Mouse (Mus musculus): ENCODE results near the gene Armc3.
"Not testable (repeated sequence)": the region's sequence is repeated elsewhere in the genome, so short reads cannot be mapped to it uniquely, and the experiment has no call there.

Gene Armc3

DNA sequence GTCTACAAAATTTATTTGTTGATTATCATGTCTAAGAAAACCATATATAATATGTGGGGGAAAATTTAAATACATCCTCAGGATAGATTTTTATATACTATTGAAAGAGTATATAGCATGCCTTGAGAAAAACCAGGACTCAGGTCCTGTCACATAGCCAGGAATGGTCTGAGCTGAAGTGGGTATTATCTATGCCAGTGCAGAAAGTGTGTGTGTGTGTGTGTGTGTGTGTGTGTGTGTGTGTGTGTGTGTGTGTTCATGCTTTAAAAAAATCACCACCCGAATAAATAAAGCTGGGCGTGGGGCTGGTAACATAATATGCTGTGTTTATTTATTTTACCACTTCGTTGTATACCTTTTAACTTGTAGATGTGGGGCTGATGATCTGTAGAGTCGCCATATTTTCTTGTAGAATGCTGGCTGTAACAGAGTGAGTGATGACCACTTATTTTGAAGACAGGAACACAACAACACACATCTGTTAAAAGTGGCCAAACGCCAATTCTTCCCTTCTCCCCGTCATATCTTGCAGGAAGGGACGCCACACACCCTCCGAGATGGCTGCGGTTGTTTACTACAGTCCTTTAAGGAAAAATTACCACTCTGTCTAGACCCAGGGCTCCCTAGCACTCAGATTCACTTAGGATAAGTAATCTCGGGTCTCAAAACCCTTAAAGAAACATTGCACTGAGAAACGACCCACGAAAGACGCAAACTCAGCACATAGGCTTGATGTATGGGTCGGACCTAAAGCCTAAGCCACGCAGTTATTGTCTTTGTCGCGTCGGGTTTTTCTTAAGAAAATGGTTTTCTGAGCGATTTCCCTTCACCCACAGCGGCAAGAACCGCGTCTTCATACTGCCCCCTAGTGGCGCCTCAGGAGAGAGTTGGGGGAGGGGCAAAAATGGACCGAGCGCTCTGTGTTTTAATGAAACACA is 76.8 kb downstream of the Armc3 start:
- peak; percentile 57 for DNase-seq

DNA sequence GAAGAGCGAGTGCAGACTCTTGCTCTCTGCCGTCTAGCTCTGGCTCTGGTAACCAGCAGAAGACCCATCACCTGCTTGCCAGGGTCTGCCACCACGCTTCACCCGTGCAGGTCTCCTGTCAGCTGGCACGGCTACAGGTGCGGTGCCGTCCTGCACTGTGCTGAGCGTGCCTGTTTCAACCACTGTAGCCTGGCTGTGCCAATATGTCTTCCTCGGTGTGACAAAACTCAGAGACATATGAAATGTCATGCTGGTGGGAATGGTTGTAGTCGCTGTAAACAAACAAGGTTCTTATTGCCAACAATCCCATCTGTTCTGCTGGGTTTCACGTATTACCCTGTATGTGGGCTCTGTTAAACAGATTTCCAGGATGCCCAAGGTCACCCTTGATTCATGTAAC is 81.2 kb downstream of the Armc3 start:
- DNase-seq = no peak

DNA sequence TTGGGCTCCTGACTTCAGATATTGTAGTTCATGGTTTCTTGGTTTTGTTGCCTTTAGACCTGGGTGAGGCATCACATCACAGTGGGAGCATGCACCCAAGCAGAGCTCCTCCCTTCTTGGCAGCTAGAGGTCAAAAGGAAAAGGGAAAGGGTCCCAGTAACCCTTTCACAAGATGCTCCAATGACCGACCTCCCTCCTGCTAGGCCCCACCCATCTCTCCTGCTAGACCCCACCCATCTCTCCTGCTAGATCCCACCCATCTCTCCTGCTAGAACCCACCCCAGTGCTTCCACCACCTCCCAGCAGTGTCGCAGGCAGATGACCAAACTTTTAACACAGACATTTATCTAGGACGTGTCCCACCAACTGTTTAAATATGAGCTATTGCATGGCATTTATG is 93.3 kb downstream of the Armc3 start:
- DNase-seq = no peak

DNA sequence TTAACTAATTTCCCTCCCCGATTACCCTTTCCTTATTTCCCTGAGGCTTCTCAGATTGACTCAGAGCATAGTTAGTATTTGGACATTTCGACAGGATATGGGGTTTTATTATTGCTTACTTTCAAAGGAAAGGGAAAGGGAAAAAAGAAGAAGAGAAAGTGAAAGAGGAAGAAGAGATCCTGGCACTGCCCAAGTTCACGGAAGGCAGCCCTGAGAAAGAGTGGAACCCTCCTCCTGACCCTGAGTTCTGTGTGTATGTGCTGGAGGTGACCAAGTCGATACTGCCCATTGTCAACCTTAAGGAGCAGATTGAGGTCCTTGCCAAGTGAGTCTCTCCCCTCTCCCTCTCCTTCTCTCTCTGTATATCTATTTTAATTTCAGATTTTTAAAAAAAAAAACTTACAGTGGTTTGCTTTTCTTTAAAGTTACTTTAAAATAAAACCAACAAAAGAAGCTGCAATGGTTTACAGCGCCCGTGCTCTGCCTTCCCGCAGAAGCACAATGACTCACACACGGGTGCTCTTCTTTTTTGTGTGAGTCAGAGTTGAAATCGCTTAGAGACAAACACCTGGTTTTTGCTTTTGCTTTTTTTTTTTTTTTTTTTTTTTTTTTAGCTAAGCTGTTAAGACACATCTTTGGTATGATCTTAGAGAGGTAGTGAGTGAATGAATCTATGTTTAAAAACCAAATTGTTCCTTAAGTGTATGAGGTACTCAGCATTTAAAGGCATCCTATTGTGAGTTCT is 101.4 kb downstream of the Armc3 start:
- no peak for DNase-seq

DNA sequence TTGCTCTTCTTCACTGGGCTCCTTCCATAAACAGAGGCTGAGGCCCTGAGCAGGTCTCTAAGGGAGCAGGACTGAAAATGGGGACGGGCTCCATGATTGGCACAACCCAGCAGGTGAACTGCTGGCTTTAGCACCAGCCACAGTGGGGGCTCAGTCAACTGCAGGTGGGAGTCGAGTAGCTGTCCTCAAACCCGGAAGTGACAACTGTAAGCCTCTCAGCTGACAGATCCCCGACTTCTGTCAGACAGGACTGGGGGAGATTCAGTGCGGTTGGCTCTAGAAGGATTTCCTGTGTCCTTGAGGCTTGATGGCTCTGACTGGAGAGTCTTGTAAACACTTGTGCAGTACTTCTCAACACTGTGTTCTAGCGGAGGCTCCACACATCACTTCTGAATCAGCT is 102.1 kb downstream of the Armc3 start:
- DNase-seq = no peak

DNA sequence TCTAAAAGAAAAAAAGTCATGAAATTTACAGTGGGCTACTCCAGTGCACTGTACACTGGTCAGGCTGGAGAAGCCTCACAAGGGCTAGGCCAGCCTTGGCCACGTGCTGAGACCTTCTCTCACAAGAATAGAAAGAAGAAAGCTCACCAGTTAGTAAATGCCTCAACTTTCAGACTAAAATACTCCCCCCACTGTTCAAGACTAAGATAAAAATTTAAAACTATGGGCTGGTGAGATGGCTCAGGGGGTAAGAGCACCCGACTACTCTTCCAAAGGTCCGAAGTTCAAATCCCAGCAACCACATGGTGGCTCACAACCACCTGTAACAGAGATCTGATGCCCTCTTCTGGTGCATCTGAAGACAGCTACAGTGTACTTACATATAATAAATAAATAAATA is 104.0 kb downstream of the Armc3 start:
- DNase-seq = not testable (repeated sequence)

DNA sequence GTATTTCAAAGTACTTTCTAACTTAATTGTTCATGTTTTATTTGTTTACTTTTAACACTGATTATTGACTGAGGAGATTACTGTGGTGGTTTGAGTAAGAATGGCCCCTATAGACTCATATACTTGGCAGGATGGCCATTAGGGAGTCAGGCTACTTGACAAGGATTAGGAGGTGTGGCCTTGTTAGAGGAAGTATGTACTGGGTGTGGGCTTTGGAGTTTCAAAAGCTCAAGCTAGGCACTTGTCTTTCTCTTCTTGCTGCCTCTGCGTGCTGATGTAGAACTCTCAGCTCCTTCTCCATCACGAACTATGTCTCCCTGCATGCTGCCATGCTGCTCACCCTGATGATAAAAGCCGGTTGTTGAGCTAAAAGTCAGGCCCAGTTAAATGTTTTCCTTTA is 111.4 kb downstream of the Armc3 start:
- no peak for DNase-seq

DNA sequence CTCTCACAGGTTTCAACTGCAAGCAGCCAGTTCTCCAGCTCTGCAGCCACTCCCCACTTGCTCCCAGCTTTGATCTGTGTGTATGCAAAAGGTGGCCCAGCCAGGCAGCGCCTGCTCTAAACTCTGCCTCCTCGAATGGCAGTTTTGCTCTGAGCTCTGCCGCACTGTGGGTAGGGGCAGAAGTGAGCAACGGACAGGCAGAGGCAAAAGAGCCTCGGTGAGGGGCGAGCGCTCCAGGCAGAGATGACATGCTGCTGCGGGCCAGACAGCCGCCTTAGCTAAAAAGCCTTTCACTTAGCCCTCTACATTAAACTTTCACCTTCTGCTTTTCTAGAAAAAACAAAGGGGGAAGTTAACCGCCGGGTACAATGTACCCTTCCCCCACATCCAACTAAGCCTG is 117.0 kb downstream of the Armc3 start:
- DNase-seq = no peak

DNA sequence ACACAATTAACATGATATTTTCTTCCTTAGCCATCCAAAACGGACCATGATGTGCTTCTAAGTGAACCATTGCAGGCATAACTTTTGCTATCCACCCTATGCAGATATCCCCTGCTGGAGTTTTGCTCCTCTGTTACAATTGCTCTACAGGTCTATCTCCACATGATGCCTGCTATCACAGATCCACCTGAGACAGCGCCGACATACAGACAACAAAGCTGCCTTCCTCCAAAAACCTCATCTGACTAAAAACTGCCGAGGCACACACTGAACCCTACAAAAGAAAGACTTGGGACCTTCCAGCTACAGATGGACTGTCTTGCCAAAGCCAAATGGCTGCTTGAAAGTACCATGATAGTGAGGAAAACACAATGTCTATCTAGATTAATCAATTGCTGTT is 117.6 kb downstream of the Armc3 start:
- no peak for DNase-seq

DNA sequence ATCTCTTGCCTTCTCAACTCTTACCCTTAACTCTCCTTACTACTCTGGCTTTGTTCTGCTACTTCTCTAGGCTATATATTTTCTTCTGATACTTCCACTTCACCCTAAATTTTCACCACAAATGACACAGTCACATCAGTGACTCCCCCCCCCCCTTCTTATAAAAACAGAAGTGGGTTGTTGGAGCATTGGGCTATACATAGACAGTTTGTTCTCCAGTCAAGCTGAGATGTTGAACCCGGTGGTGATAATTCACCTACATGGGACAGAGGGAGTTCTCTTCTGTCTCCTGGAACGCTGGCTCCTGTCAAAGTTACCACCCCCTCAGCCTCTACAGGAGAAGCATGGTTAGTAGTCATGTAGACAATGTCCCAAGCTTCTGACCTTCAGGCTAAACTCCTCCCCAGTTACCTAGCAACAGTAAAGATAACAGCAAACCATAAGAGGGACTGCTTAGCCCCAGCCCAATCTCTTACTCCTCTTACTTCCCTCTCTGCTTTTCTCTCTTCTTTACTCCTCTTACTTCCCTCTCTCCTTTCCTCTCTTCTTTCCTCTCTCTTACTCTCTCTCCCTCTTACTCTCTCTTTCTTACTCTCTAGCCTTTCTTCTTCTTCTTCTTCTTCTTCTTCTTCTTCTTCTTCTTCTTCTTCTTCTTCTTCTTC is 118.2 kb downstream of the Armc3 start:
- not testable (repeated sequence) for DNase-seq

DNA sequence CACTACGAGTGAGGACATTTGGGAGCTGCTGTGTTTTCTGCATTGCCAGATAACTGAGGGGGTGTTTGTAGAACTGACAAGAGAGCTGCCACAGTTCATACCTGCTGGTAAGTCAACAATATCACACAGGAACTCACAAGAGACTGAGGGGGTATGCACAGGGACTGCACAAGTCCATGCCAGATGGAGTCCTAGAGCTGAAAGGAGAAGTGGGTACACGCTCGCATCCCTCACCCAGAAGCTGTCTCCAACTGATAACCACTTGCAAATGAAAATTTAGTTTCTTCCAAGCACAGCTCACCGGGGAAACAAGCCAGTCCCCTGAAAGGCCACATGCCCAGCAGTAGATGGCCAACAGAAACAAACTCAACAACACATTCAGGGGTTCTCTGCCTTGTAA is 119.4 kb downstream of the Armc3 start:
- DNase-seq = no peak

DNA sequence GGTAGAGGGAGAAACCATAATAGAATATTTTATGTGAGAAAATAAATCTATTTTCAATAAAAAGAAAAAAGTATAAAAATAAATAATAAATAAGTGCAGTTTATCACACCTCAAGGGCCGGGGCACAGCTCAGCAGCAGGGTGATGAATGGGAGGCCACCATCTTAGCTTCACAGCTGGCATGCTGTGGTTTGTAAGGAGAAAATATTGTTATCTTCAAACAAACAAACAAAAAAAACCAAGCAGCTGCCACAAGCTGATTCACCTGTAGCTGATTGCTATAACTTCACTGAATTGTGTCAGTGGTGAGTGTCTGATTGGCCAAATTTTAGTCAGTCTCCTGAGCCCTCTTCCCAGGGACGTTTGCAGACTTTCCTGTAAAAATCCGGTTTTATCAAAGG is 120.2 kb downstream of the Armc3 start:
- DNase-seq = no peak

DNA sequence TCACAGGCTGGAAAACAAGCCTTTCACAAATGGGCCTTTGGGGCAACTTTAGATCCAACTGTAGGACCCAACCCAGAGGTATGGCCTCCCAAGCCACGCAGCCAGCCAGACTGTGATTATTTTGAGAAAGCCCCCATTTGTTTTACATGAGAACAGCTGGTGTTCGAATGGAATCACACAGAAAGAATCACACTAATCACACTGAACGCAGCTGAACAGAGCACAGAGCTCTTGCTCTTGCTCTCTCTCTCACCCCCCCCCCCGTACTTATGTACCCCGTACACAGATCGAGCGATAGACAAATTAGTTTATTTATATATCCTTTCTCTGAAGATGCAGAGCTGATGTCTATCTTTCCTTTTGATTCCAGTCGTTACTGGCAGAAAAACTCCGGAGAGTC is 123.3 kb downstream of the Armc3 start:
- DNase-seq = no peak

DNA sequence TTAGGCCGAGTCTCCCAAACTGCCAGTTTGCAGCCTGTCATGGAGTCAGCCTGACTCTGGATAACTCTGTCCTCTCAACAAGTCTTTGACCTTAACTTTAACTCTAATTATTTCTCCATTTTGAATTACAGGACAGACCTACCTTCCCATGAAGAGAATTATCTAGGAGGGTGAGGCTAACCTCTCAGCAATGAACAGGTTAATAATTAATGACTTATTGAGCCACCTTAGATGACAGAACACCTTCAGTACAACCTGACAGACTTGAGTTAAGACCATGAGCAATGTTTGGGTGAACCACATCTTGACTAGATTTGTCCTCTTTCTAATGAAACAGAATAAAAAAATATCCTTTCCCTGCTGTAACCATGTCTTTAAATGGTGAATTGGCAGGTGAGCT is 127.3 kb downstream of the Armc3 start:
- no peak for DNase-seq

DNA sequence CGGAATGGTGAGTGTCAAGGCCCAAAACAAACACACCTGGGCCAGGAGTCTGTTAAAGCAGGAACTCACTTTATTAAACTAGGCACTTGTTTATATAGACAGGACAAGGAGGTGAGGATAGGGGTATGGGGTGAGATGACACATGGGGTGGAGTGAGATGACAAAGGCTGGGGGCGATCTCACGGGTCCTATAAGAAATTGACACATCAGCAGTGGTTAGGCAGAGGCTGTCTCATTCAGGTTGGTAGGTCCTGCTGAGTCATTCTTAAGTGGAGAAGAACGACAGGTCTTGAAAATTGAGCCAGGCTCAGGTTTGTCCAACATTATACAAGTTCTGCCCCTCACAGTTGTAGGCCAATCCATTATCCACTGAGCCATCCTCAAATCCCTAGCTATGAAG is 128.7 kb downstream of the Armc3 start:
- no peak for DNase-seq

DNA sequence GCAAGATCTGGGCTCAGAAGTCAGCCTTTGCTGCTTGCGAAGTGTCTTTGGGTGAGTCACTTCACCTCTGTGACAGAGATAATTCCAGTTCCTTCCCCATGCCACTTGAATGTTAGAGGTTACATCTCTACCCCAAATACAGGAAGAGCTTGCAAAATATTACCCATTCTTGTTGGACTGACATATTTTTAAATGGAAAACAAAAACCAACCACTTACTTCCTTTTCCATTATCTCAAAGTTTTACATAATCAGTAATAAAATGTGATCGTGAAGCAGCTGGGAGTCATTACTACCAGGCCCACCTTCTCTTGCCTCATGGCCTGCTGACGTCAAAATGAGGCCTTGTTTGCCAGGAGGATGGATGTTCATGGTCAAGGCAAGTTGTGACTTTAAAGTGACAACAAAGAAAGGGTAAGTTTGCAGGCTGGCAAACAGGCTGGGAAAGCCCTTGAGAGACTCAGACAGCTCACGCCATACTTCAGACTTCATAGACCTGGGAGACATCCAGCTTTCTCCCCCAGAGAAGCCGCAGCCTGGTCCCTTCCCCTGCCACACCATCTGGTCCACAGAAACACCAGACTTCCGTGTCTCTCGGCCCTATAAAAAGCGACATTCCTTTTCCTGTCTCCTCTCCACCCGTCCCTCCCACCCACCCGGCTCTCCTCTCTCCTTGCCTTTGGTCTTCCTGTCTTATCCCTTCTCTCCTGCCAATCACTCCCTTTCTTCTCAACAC is 145.0 kb downstream of the Armc3 start:
- DNase-seq = no peak

DNA sequence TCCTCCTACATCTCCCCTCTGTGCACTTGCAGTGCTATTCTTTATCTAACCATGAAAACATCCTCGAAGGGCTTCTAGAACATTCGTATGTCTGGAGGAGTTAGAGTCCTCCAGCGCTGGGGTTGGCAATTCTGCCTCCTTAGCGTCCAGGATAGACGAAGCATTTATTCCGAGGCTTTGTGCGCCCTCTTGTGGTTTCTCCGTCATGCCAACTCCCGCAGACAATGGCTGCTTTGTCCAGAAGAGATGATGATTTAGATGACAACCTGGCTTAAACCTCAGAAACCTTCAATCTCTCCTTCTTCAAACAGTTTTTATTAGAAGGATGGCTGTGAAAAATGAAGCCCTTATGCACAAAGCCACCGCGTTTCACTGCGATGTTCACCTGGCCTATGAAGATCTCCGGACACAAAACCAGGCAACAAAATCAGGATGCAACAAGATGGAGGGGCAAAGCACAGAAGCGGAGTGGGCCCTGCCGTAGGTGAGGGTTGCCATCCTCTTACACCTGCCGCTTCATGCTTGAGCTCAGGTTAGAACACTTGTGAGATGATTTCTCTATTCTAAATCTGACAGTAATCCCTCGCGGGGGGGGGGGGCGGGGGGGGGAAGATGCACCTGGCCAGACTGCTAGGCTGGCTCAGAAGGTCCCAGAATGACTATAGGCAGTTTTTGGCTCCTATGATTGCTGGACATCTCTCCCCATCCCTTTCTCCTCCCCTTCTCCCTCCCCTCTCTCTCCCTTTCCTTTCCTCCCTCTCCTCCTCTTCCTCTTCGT is 145.7 kb downstream of the Armc3 start:
- DNase-seq = peak; percentile 68

DNA sequence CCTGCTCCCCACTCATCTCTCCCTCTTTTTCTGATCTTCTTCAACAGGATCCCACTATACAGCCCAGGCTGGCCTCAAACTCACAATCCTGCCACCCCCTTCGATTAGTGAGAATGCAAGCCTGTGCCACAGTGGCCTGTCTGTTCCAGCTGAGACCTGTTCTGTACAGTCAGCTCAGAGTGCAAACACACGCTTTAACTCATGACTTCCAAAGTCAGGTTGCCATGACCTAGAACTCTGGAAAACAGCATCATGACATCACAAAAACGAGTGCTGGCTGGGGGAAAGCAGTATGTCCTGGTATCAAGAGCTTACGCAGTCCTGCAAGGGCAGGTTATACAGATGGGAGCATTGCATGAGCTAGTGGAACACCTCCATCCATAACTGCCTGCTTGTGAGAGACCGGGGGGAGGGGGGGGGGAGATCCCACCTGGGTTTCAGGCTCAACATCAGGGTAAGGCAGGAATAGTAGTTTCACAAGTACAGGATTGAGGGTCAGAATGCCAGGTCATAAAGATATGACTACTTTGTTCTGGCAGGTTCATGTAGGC is 146.4 kb downstream of the Armc3 start:
- DNase-seq = no peak

DNA sequence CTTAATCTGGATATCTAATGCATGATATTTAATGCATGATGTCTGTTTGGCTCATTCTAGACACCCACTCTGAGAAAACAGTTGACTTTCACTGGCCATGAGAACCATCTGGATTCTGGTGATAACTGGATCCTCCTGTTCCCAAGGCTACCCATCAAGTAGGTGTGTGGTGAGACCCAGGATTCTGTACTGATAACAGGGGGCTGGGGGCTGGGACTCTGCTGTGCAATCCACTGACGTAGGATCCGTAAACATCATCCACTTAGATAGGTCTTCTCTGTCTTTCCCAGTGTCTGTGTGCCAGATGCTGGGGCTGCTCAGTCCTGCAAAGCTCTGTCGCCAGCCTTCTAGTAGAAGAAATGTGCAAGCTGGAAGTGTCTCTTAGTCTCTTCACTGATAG is 149.4 kb downstream of the Armc3 start:
- no peak for DNase-seq

DNA sequence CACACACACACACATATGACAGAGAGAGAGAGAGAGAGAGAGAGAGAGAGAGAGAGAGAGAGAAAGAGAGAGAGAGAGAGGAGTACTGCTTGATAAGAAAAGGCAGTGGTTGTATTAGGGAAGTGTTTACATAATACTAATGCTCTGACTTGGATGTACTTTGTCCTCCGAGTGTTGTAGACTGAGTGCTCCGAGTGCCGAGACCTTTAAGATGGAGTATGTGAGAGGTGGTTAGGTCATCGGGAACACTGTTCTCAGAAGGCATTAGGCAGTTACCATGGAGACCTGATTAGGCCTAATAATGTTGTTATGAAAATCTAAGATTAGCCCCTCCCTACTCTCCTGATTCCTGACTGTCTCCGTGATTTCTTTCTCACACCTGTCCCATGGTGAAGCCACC is 151.1 kb downstream of the Armc3 start:
- DNase-seq = no peak

DNA sequence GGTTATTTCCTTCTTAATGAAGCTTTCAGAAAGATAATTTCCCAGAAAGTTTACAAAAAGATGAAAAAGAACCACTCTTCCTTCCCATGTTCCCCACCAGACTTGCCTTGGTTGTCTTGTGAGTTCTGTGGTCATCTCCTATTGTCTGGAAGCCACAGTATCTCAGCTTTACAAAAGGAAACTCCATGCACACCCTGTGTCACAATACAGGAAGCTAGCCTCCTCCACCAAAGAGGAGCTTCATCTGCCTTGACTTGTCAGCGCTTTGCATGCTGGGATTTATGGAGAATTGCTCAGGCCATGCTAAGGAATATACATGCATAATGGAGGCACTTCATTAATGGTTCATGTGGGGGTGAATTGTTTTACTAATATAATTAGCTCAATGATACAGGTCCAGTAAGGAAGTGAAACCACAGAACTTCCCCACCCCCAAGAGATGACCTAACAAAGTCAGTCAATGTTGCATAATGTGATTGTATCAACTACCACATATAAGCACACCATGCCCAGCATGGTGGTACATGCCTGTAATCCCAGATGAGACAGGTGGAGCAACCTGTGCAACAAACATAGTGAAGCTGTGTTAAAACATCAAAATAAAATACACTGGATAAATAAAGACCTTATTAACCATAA is 152.6 kb downstream of the Armc3 start:
- DNase-seq = no peak
